Mouse (Mus musculus) CH12.LX (cell line): ENCODE results near the gene Taco1.
A peak's percentile ranks its signal among the peaks of the same experiment; 100 is the strongest.

ENCODE experiments used
- CTCF ChIP-seq, 2 experiments: IDR thresholded peaks in 1 of 2; conservative IDR thresholded peaks in 1 of 2; 2 replicates each; pipeline ENCODE4 v1.5.1; 2011 to 2012; ENCODE audit warnings: low read depth in 2 of 2, low read length in 2 of 2, improper control_type of control experiment in 1 of 2, inconsistent platforms in 1 of 2, mild to moderate bottlenecking in 1 of 2, moderate library complexity in 1 of 2
- ELF1 ChIP-seq: IDR thresholded peaks from 2 replicates; pipeline ENCODE4 v1.6.1; 2014; ENCODE audit warnings: low read depth, mild to moderate bottlenecking, inconsistent platforms, low read length, improper control_type of control experiment
- EP300 ChIP-seq: IDR thresholded peaks from 2 replicates; pipeline ENCODE4 v1.6.1; 2011; ENCODE audit warnings: low read length, improper control_type of control experiment
- ETS1 ChIP-seq: conservative IDR thresholded peaks from 2 replicates; pipeline ENCODE4 v1.6.1; 2012; ENCODE audit warnings: low read depth, mild to moderate bottlenecking, inconsistent platforms, low read length, improper control_type of control experiment, moderate library complexity
- MAX ChIP-seq: IDR thresholded peaks from 2 replicates; pipeline ENCODE4 v1.6.1; 2011; ENCODE audit warnings: low read length, improper control_type of control experiment
- MYC ChIP-seq: IDR thresholded peaks from 2 replicates; pipeline ENCODE4 v1.6.1; 2011; ENCODE audit warnings: low read depth, mild to moderate bottlenecking, improper control_type of control experiment, low read length
- POLR2A ChIP-seq: IDR thresholded peaks from 2 replicates; pipeline ENCODE4 v1.6.1; 2011; ENCODE audit warnings: low read depth, mild to moderate bottlenecking, improper control_type of control experiment, low read length
- RCOR1 ChIP-seq: conservative IDR thresholded peaks from 2 replicates; pipeline ENCODE4 v1.6.1; 2012; ENCODE audit warnings: low read depth, mild to moderate bottlenecking, inconsistent platforms, low read length, improper control_type of control experiment
- TCF12 ChIP-seq: IDR thresholded peaks from 2 replicates; pipeline ENCODE4 v1.6.1; 2014; ENCODE audit warnings: low read depth, mild to moderate bottlenecking, inconsistent platforms, low read length, improper control_type of control experiment
- USF1 ChIP-seq: IDR thresholded peaks from 2 replicates; pipeline ENCODE4 v1.6.1; 2014; ENCODE audit warnings: low read depth, mild to moderate bottlenecking, inconsistent platforms, low read length, improper control_type of control experiment
- ZKSCAN1 ChIP-seq: IDR thresholded peaks from 2 replicates; pipeline ENCODE4 v1.6.1; 2012; ENCODE audit warnings: low read depth, inconsistent platforms, low read length, improper control_type of control experiment, borderline replicate concordance

GRCm38 (mm10) chr11:106083708-106084701 is 18.1 kb downstream of the Taco1 start, which contains the start of gene Map3k3:
- TF ChIP-seq POLR2A: peak; percentile 97
- TF ChIP-seq ELF1: peak; percentile 79
- TF ChIP-seq EP300: no peak
- peak in 1 of 2 experiments; percentile 86; a peak in 2 of 4 replicates for TF ChIP-seq CTCF (conservative IDR thresholded peaks at IDR 0.05 in 1 of 2, IDR thresholded peaks at IDR 0.05 in 1 of 2; ENCODE audit: low read depth in 2 of 2, low read length in 2 of 2)
- TF ChIP-seq MAX: peak; percentile 69
- TF ChIP-seq RCOR1: no peak; the same call in 1 of the 2 replicates
- peak; percentile 95 for TF ChIP-seq TCF12
- no peak for TF ChIP-seq MYC
- TF ChIP-seq USF1: no peak
- no peak for TF ChIP-seq ZKSCAN1
- peak; percentile 22; the same call in 1 of the 2 replicates for TF ChIP-seq ETS1
